Mouse (Mus musculus): Measurements from ENCODE around the gene Nfkb1. TPM values are rescaled to one million over a fixed set of nuclear protein-coding genes. Genes with fewer than 3 reads are reported as not detected.

Gene Nfkb1
- polyA plus RNA-seq, 1 experiment from 2014 or later: 12.7 TPM

- Histone ChIP-seq H3K9ac (replicated peaks) (no peak overlapping the region), H3K4me3 (ENCODE audit: low read depth, low read length) (no peak overlapping the region), H3K27me3 (ENCODE audit: insufficient read depth, low read length) (no peaks in the 10 kb centered on the region), H3K4me2 (ENCODE audit: low read depth, low read length) (no peak overlapping the region), H3K9me3 (ENCODE audit: low read length) (no peaks in the 10 kb centered on the region), H3K36me3 (replicated peaks; ENCODE audit: insufficient read depth, low read length) (no peaks in the 10 kb centered on the region), H3K27ac (ENCODE audit: low read depth) (no peak overlapping the region), H3K4me1 (ENCODE audit: insufficient read depth) (peaks cover 19% of the 10 kb centered on the region)
- DNase-seq: no peak
- no peak for ATAC-seq
- WGBS (ENCODE audit: insufficient replicate concordance): 40% methylated on average over 3 of the region's 3 CpGs
- TF ChIP-seq CTCF (IDR thresholded peaks at IDR 0.05; ENCODE audit: low read depth) (no peak), EP300 (IDR thresholded peaks at IDR 0.05; ENCODE audit: low read depth) (no peak)
Observed at GRCm38 (mm10) chr3:135692999-135693398, 1.7 kb upstream of the Nfkb1 start.

- no peak for TF ChIP-seq CTCF (IDR thresholded peaks at IDR 0.05; ENCODE audit: low read depth)
- TF ChIP-seq EP300 (IDR thresholded peaks at IDR 0.05; ENCODE audit: low read depth): no peak
- peak overlapping the region; percentile 96 for H3K9ac ChIP-seq (replicated peaks)
- peak overlapping the region; percentile 84 for H3K4me3 ChIP-seq (ENCODE audit: low read depth, low read length)
- DNase-seq: peak; percentile 65
- H3K36me3 ChIP-seq (replicated peaks; ENCODE audit: insufficient read depth, low read length): no peaks in the 10 kb centered on the region
- H3K4me1 ChIP-seq (ENCODE audit: insufficient read depth): peaks cover 25% of the 10 kb centered on the region
- peak; percentile 67 for ATAC-seq
- peak overlapping the region; percentile 85 for H3K4me2 ChIP-seq (ENCODE audit: low read depth, low read length)
- no peaks in the 10 kb centered on the region for H3K27me3 ChIP-seq (ENCODE audit: insufficient read depth, low read length)
- WGBS (ENCODE audit: insufficient replicate concordance): under 1% methylated on average over 35 of the region's 47 CpGs
- H3K27ac ChIP-seq (ENCODE audit: low read depth): peak overlapping the region; percentile 98
- H3K9me3 ChIP-seq (ENCODE audit: low read length): no peaks in the 10 kb centered on the region
Observed at GRCm38 (mm10) chr3:135690568-135691190, 668 bp downstream of the Nfkb1 start.

- Histone ChIP-seq H3K9ac (replicated peaks) (peak overlapping the region; percentile 96), H3K4me1 (ENCODE audit: insufficient read depth) (peaks cover 25% of the 10 kb centered on the region), H3K4me2 (ENCODE audit: low read depth, low read length) (peak overlapping the region; percentile 85), H3K27ac (ENCODE audit: low read depth) (peak overlapping the region; percentile 98), H3K27me3 (ENCODE audit: insufficient read depth, low read length) (no peaks in the 10 kb centered on the region), H3K36me3 (replicated peaks; ENCODE audit: insufficient read depth, low read length) (no peaks in the 10 kb centered on the region), H3K9me3 (ENCODE audit: low read length) (no peaks in the 10 kb centered on the region), H3K4me3 (ENCODE audit: low read depth, low read length) (peak overlapping the region; percentile 84)
- TF ChIP-seq EP300 (IDR thresholded peaks at IDR 0.05; ENCODE audit: low read depth): no peak
- TF ChIP-seq CTCF (IDR thresholded peaks at IDR 0.05; ENCODE audit: low read depth): no peak
- ATAC-seq (no peak), DNase-seq (no peak)
- 40% methylated on average over 10 of the region's 10 CpGs for WGBS (ENCODE audit: insufficient replicate concordance)
Observed at GRCm38 (mm10) chr3:135689773-135690567, 1.4 kb downstream of the Nfkb1 start.

- H3K27me3 ChIP-seq (ENCODE audit: insufficient read depth, low read length): no peaks in the 10 kb centered on the region
- H3K9me3 ChIP-seq (ENCODE audit: low read length): no peaks in the 10 kb centered on the region
- H3K9ac ChIP-seq (replicated peaks): no peak overlapping the region
- H3K4me3 ChIP-seq (ENCODE audit: low read depth, low read length): no peak overlapping the region
- no peak overlapping the region for H3K27ac ChIP-seq (ENCODE audit: low read depth)
- WGBS (ENCODE audit: insufficient replicate concordance): 34% methylated on average over 11 of the region's 11 CpGs
- ATAC-seq (no peak), DNase-seq (no peak)
- H3K4me2 ChIP-seq (ENCODE audit: low read depth, low read length): peak overlapping the region; percentile 85
- no peaks in the 10 kb centered on the region for H3K36me3 ChIP-seq (replicated peaks; ENCODE audit: insufficient read depth, low read length)
- no peak for TF ChIP-seq CTCF (IDR thresholded peaks at IDR 0.05; ENCODE audit: low read depth)
- TF ChIP-seq EP300 (IDR thresholded peaks at IDR 0.05; ENCODE audit: low read depth): no peak
- peaks cover 25% of the 10 kb centered on the region for H3K4me1 ChIP-seq (ENCODE audit: insufficient read depth)
Observed at GRCm38 (mm10) chr3:135688970-135689772, 2.2 kb downstream of the Nfkb1 start.

DNA sequence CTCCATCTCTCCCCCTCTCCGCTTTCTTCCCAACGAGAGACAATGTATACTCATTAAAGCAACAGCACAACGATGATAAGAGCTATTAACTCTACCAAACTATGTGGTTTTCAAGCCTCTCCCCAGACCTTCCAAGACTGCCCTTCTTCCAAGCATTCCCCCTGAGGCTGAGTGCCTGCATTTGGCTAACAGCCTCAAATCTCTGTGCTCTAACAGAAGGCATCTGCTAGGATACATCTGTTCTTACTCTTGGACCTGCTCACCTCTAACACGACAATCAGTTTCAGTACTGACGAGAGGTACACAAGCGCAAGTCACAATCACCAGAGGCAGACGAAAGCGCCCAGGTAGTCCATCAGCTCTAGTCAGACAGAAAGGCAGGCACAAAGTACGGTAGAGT is 3.4 kb downstream of the Nfkb1 start:
- H3K4me1 ChIP-seq (ENCODE audit: insufficient read depth): peaks cover 27% of the 10 kb centered on the region
- DNase-seq: no peak
- ATAC-seq: no peak

DNA sequence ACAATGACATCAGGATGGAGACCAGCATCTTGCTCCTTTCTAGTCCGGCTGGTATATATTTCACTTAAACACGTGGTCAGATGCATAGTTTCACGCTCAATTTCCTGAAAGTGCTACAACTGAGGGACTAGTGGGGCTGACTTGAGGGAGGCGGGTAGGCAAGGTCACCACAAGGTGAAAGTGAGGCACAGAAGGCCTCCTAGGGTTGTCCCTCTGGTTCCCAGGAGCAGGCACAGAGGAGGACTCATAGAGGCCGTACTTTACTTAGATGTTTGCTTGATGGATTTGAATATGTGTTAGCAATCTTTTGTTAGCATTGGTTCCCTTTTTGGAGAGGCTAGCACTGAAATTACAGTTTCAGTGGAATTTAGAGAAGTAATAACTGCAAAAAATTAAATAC is 4.9 kb downstream of the Nfkb1 start:
- peaks cover 37% of the 10 kb centered on the region for H3K4me1 ChIP-seq (ENCODE audit: insufficient read depth)
- DNase-seq (no peak), ATAC-seq (no peak)
- no peak overlapping the region for H3K4me2 ChIP-seq (ENCODE audit: low read depth, low read length)
- no peak overlapping the region for H3K27ac ChIP-seq (ENCODE audit: low read depth)
- no peaks in the 10 kb centered on the region for H3K36me3 ChIP-seq (replicated peaks; ENCODE audit: insufficient read depth, low read length)
- H3K4me3 ChIP-seq (ENCODE audit: low read depth, low read length): no peak overlapping the region
- no peaks in the 10 kb centered on the region for H3K27me3 ChIP-seq (ENCODE audit: insufficient read depth, low read length)
- H3K9me3 ChIP-seq (ENCODE audit: low read length): no peaks in the 10 kb centered on the region
- no peak overlapping the region for H3K9ac ChIP-seq (replicated peaks)
- no peak for TF ChIP-seq EP300 (IDR thresholded peaks at IDR 0.05; ENCODE audit: low read depth)
- WGBS (ENCODE audit: insufficient replicate concordance): 51% methylated on average over 5 of the region's 5 CpGs

More for the DNA sequence above, 3.4 kb downstream of the Nfkb1 start:
- H3K9me3 ChIP-seq (ENCODE audit: low read length): no peaks in the 10 kb centered on the region
- no peak for TF ChIP-seq CTCF (IDR thresholded peaks at IDR 0.05; ENCODE audit: low read depth)
- TF ChIP-seq EP300 (IDR thresholded peaks at IDR 0.05; ENCODE audit: low read depth): no peak
- H3K27me3 ChIP-seq (ENCODE audit: insufficient read depth, low read length): no peaks in the 10 kb centered on the region
- H3K36me3 ChIP-seq (replicated peaks; ENCODE audit: insufficient read depth, low read length): no peaks in the 10 kb centered on the region
- H3K9ac ChIP-seq (replicated peaks): no peak overlapping the region
- no peak overlapping the region for H3K27ac ChIP-seq (ENCODE audit: low read depth)
- H3K4me3 ChIP-seq (ENCODE audit: low read depth, low read length): no peak overlapping the region
- no peak overlapping the region for H3K4me2 ChIP-seq (ENCODE audit: low read depth, low read length)
- WGBS (ENCODE audit: insufficient replicate concordance): 67% methylated on average over 9 of the region's 9 CpGs
